Mouse (Mus musculus) embryonic fibroblast, embryonic 13.5 days (primary cell): ENCODE measurements around the gene Spp2. TPM values are rescaled to one million over a fixed set of nuclear protein-coding genes. Genes with fewer than 3 reads are reported as not detected.

Source experiments
- H3K27ac ChIP-seq: 2 replicates; pipeline ENCODE4 v1.5.1; 2012; ENCODE audit warnings: low read length, control low read depth, inconsistent platforms; ENCODE audit not compliant: insufficient read depth
- H3K4me1 ChIP-seq: 2 replicates; pipeline ENCODE4 v1.6.1; 2011; ENCODE audit warnings: low read length; ENCODE audit not compliant: control insufficient read depth, insufficient read depth
- H3K4me3 ChIP-seq: 2 replicates; pipeline ENCODE4 v1.5.1; 2011; ENCODE audit warnings: mild to moderate bottlenecking, control low read depth, low read length; ENCODE audit not compliant: insufficient read depth
- CTCF ChIP-seq: IDR thresholded peaks from 2 replicates; pipeline ENCODE4 v1.5.1; 2011; ENCODE audit warnings: mild to moderate bottlenecking, control low read depth, low read length, moderate library complexity, borderline replicate concordance; ENCODE audit not compliant: insufficient read depth
- POLR2A ChIP-seq: IDR thresholded peaks from 2 replicates; pipeline ENCODE4 v1.6.1; 2011; ENCODE audit warnings: low read depth, mild to moderate bottlenecking, control low read depth, low read length, moderate library complexity
- polyA plus RNA-seq: library from polyadenylated mRNA; stranded (reverse); fragments of >200 nt; gene quantifications from 2 replicates; pipeline ENCODE4 v1.2.4, GENCODE M21; 2011; ENCODE audit warnings: low read depth; ENCODE audit not compliant: missing spikeins, insufficient read length

Spp2 gene
- polyA plus RNA-seq, 1 experiment, result not detected

GRCm38 (mm10) chr1:88463241-88463640 lies 56.5 kb downstream of the Spp2 start:
- no peak overlapping the region for H3K27ac ChIP-seq
- H3K4me1 ChIP-seq, result no peaks in the 10 kb centered on the region
- H3K4me3 ChIP-seq, result no peak overlapping the region
- TF ChIP-seq CTCF (no peak), POLR2A (no peak)

DNA sequence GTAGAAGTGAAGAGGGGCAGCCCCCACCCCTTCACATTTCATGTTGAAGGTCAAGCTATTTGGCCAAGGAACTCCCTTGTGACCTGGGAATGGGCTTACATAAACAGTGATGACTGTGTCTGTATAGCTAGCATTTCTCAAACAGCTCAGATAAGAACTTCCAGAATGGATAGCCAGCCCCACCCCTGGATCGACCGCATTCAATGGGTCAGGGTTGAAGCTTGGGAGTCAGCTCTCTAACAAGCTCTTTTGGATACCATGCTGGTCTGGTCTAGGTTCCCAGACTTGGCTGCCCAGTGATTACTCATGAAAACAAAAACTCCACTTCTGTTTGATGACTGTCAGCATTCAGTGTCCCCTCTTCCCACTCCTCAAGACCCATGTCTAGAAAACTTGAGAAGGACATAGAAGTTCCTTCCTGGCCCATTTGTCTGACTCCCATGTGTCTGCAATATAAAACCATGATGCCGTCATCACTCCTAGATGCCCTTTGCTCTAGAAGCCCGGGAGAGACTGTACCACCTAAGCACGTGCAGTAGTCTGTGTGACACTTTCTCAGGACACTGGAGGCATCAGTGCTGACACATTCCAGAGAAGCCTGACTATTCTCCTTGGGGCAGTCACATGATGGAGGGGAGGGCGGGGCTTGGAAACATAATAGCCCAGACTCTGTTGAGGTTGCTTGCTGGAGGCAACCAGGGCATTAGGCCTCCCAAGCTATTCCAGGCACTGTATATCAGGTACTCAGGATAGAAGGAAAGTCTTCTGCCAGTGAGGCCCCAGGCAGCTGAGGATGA lies 57.5 kb downstream of the Spp2 start:
- Histone ChIP-seq H3K4me1 (no peaks in the 10 kb centered on the region), H3K27ac (no peak overlapping the region), H3K4me3 (no peak overlapping the region)
- TF ChIP-seq POLR2A (no peak), CTCF (no peak)

DNA sequence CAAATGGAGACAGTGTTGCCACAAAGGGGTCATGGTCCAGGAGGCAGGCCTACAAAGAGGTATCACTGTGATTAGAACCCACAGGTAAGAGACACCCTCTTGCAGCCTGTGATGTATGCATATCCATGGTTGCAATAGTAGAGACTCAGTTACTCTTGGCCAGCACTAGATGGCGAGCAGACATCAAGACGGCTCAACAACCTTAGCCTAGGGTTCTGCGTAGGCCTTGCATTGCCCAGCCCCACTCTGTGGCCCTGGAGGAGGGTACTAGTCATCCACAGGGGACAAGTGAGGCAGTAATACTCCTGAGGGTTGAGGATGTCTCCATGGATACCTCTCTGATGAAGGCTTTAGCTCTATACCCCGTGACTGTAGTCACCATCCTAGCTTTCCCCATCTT lies 59.0 kb downstream of the Spp2 start:
- Histone ChIP-seq H3K4me3 (no peak overlapping the region), H3K27ac (no peak overlapping the region), H3K4me1 (no peaks in the 10 kb centered on the region; the same call in 1 of the 2 replicates)
- peak; percentile 66; the same call in 1 of the 2 replicates for TF ChIP-seq CTCF
- TF ChIP-seq POLR2A, result no peak

DNA sequence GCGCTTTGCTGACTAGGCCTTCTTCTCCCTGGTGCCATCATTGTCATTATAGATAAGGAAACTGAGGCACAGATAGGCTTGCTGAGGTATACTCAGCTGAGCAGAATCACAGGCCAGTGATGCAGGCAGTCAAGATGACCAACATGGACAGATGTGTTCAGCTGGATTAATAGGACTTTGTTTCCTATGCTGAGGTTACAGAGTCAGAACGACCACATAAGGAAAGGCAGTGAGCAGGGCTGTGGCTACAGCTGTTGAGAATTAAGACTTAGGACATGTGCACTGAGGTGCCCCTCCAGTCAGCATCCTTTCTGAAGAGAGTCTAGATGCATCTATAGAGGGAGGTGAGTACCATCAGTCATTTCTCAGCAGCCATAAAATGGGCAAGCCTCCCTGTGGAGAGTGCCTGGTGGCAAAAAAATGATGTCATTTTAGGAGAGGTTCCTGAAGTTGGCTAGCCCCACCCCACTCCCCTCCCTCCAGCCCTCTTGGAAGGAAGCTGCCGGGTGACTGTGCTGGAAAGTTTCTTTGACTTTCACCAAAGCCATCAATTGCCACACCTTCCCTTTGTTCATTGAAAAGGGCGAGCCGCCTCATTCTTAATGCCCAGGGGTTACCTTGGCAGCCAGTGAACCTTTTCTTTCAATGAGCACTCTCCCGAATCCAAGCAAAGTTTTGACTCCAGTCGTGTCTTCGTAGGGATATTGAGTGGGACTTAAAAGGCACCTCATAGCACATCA lies 59.7 kb downstream of the Spp2 start:
- Histone ChIP-seq H3K4me1 (no peaks in the 10 kb centered on the region; the same call in 1 of the 2 replicates), H3K27ac (no peak overlapping the region), H3K4me3 (no peak overlapping the region)
- TF ChIP-seq POLR2A (no peak), CTCF (no peak)

- no peak for TF ChIP-seq CTCF
- TF ChIP-seq POLR2A, result no peak
- Histone ChIP-seq H3K27ac (no peak overlapping the region), H3K4me1 (no peaks in the 10 kb centered on the region; the same call in 1 of the 2 replicates), H3K4me3 (no peak overlapping the region)
Observed at GRCm38 (mm10) chr1:88467866-88468265, 61.1 kb downstream of the Spp2 start.

- no peak overlapping the region for H3K4me3 ChIP-seq
- peaks cover 3% of the 10 kb centered on the region; the same call in 1 of the 2 replicates for H3K4me1 ChIP-seq
- TF ChIP-seq CTCF, result no peak
- TF ChIP-seq POLR2A, result no peak
- no peak overlapping the region for H3K27ac ChIP-seq
Observed at GRCm38 (mm10) chr1:88468335-88468734, 61.6 kb downstream of the Spp2 start.

- Histone ChIP-seq H3K4me1 (peaks cover 6% of the 10 kb centered on the region), H3K27ac (no peak overlapping the region), H3K4me3 (no peak overlapping the region)
- TF ChIP-seq CTCF (no peak), POLR2A (no peak)
Observed at GRCm38 (mm10) chr1:88469746-88470145, 63.0 kb downstream of the Spp2 start.

GRCm38 (mm10) chr1:88472258-88472657 lies 65.5 kb downstream of the Spp2 start:
- Histone ChIP-seq H3K4me1 (peaks cover 21% of the 10 kb centered on the region), H3K4me3 (no peak overlapping the region), H3K27ac (no peak overlapping the region)
- TF ChIP-seq CTCF (no peak), POLR2A (no peak)

- Histone ChIP-seq H3K27ac (peak overlapping the region; percentile 98), H3K4me1 (peaks cover 23% of the 10 kb centered on the region), H3K4me3 (no peak overlapping the region)
- TF ChIP-seq CTCF, result no peak
- no peak for TF ChIP-seq POLR2A
Observed at GRCm38 (mm10) chr1:88473899-88474298, 67.1 kb downstream of the Spp2 start.

DNA sequence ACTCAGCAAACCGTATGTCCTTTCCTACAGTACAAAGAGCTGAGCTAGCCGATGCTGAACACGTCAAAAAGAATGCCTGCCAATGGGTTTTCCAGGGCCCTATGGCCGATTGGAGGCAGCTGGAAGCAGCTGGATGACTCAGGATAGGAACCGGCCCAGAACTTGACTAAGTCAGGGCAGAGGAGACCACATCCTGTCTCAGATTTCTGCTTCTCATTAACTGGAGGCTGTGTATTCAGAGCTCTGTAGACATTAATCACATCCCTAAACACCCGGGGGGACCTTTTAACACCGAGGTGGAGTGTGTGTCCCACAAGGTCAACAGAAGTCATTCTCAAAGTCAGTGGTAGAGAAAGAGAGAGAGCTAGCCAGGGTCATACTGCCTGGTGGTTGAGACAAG lies 67.8 kb downstream of the Spp2 start:
- H3K4me3 ChIP-seq, result no peak overlapping the region
- H3K4me1 ChIP-seq, result peaks cover 23% of the 10 kb centered on the region
- TF ChIP-seq CTCF (no peak), POLR2A (no peak)
- H3K27ac ChIP-seq, result peak overlapping the region; percentile 98
